Mouse (Mus musculus) forebrain, embryonic 11.5 days (tissue): ENCODE measurements around the gene Pds5b. TPM values are rescaled to one million over a fixed set of nuclear protein-coding genes. Genes with fewer than 3 reads are reported as not detected.
A peak's percentile ranks its signal among the peaks of the same experiment; 100 is the strongest.

Experiments
- ATAC-seq: fragments of 200-750 bp; cut with Nextera tagmentation; replicated peaks from 2 replicates; pipeline ENCODE4 v1.8.0; 2017; ENCODE audit warnings: moderate TSS enrichment; ENCODE audit not compliant: low FRiP score
- DNase-seq: peaks from one replicate; pipeline ENCODE4 v3.0.0-alpha.2; 2017; ENCODE audit warnings: low spot score
- H3K27ac ChIP-seq: fragments of 300-500 bp; sonication (generic); 2 replicates; pipeline ENCODE4 v1.5.1; 2014; ENCODE audit warnings: low read depth, low read length
- H3K27me3 ChIP-seq: fragments of 300-500 bp; sonication (generic); 2 replicates; pipeline ENCODE4 v1.6.1; 2014; ENCODE audit warnings: mild to moderate bottlenecking, low read length, mixed read lengths; ENCODE audit not compliant: control insufficient read depth, insufficient read depth
- H3K36me3 ChIP-seq: fragments of 300-500 bp; sonication (generic); 2 replicates; pipeline ENCODE4 v1.6.1; 2014; ENCODE audit warnings: mild to moderate bottlenecking, low read length, moderate library complexity, mixed read lengths; ENCODE audit not compliant: control insufficient read depth, insufficient read depth
- H3K4me1 ChIP-seq: fragments of 300-500 bp; sonication (generic); replicated peaks from 2 replicates; pipeline ENCODE4 v1.6.1; 2014; ENCODE audit warnings: low read length, mixed read lengths; ENCODE audit not compliant: control insufficient read depth, insufficient read depth
- H3K4me2 ChIP-seq: fragments of 300-500 bp; sonication (generic); 2 replicates; pipeline ENCODE4 v1.6.1; 2014; ENCODE audit warnings: low read depth, mild to moderate bottlenecking, low read length, moderate library complexity, mixed read lengths; ENCODE audit not compliant: severe bottlenecking
- H3K4me3 ChIP-seq: fragments of 300-500 bp; sonication (generic); 2 replicates; pipeline ENCODE4 v1.5.1; 2014; ENCODE audit warnings: low read depth, low read length
- H3K9ac ChIP-seq: fragments of 300-500 bp; sonication (generic); 2 replicates; pipeline ENCODE4 v1.6.1; 2014; ENCODE audit warnings: low read length
- H3K9me3 ChIP-seq: fragments of 300-500 bp; sonication (generic); 2 replicates; pipeline ENCODE4 v1.6.1; 2016; ENCODE audit warnings: low read length, mixed read lengths; ENCODE audit not compliant: control insufficient read depth
- WGBS: fragments of 180-500 bp; shearing (Covaris S2); extraction: QIAGEN DNeasy Blood & Tissue Kit; methylation state at CpG from one replicate; pipeline ENCODE4 v1.1.7; 2014; 5-methylcytosine and 5-hydroxymethylcytosine counted together
- polyA plus RNA-seq: library from polyadenylated mRNA; unstranded; fragments of >200 nt; fragmentation: Nextera tagmentation; extraction: Ambion mirVana; gene quantifications from 2 replicates; pipeline ENCODE4 v1.2.1, GENCODE M21; 2014

The Pds5b gene
- polyA plus RNA-seq, 1 experiment from 2014 or later = 50.4 TPM

- Histone ChIP-seq H3K4me3 (no peak overlapping the region), H3K4me2 (no peak overlapping the region), H3K27ac (no peak overlapping the region), H3K9ac (no peak overlapping the region), H3K27me3 (no peaks in the 10 kb centered on the region), H3K36me3 (no peaks in the 10 kb centered on the region), H3K9me3 (no peaks in the 10 kb centered on the region), H3K4me1 (no peaks in the 10 kb centered on the region)
- no peak for ATAC-seq
- WGBS = 76% methylated on average over 5 of the region's 5 CpGs
- DNase-seq = no peak
Measured at GRCm38 (mm10) chr5:150819520-150819919, 146.0 kb downstream of the Pds5b start.

- Histone ChIP-seq H3K36me3 (no peaks in the 10 kb centered on the region), H3K27me3 (no peaks in the 10 kb centered on the region), H3K4me1 (no peaks in the 10 kb centered on the region), H3K9ac (no peak overlapping the region), H3K4me2 (no peak overlapping the region), H3K27ac (no peak overlapping the region), H3K4me3 (no peak overlapping the region), H3K9me3 (no peaks in the 10 kb centered on the region)
- ATAC-seq (no peak), DNase-seq (no peak)
- WGBS = 93% methylated on average over 4 of the region's 4 CpGs
Measured at GRCm38 (mm10) chr5:150821152-150821551, 147.6 kb downstream of the Pds5b start.

- ATAC-seq (no peak), DNase-seq (no peak)
- Histone ChIP-seq H3K27ac (no peak overlapping the region), H3K4me1 (no peaks in the 10 kb centered on the region), H3K4me2 (no peak overlapping the region), H3K36me3 (no peaks in the 10 kb centered on the region), H3K9ac (no peak overlapping the region), H3K9me3 (no peaks in the 10 kb centered on the region), H3K4me3 (no peak overlapping the region), H3K27me3 (no peaks in the 10 kb centered on the region)
- 85% methylated on average over 6 of the region's 6 CpGs for WGBS
Measured at GRCm38 (mm10) chr5:150822781-150823180, 149.2 kb downstream of the Pds5b start.

GRCm38 (mm10) chr5:150823361-150823760 lies 149.8 kb downstream of the Pds5b start:
- H3K4me3 ChIP-seq = no peak overlapping the region
- H3K4me2 ChIP-seq = no peak overlapping the region
- H3K4me1 ChIP-seq = no peaks in the 10 kb centered on the region
- H3K9ac ChIP-seq = no peak overlapping the region
- no peaks in the 10 kb centered on the region for H3K36me3 ChIP-seq
- DNase-seq (no peak), ATAC-seq (no peak)
- H3K27ac ChIP-seq = no peak overlapping the region
- 91% methylated on average over 3 of the region's 3 CpGs for WGBS
- no peaks in the 10 kb centered on the region for H3K9me3 ChIP-seq
- no peaks in the 10 kb centered on the region for H3K27me3 ChIP-seq

GRCm38 (mm10) chr5:150829499-150829898 lies 156.0 kb downstream of the Pds5b start:
- Histone ChIP-seq H3K4me1 (no peaks in the 10 kb centered on the region), H3K9ac (no peak overlapping the region), H3K9me3 (no peaks in the 10 kb centered on the region), H3K4me3 (no peak overlapping the region), H3K4me2 (no peak overlapping the region), H3K27me3 (no peaks in the 10 kb centered on the region), H3K27ac (no peak overlapping the region), H3K36me3 (no peaks in the 10 kb centered on the region)
- no peak for DNase-seq
- ATAC-seq = no peak
- WGBS = 95% methylated on average over 5 of the region's 5 CpGs

- Histone ChIP-seq H3K36me3 (no peaks in the 10 kb centered on the region), H3K9ac (no peak overlapping the region), H3K4me1 (no peaks in the 10 kb centered on the region), H3K27ac (no peak overlapping the region), H3K4me2 (no peak overlapping the region), H3K9me3 (no peaks in the 10 kb centered on the region), H3K27me3 (no peaks in the 10 kb centered on the region), H3K4me3 (no peak overlapping the region)
- DNase-seq = no peak
- no peak for ATAC-seq
- 70% methylated on average over 9 of the region's 9 CpGs for WGBS
Measured at GRCm38 (mm10) chr5:150830718-150831117, 157.2 kb downstream of the Pds5b start.

GRCm38 (mm10) chr5:150836782-150837181 lies 163.2 kb downstream of the Pds5b start:
- no peak overlapping the region for H3K4me3 ChIP-seq
- no peak overlapping the region for H3K27ac ChIP-seq
- ATAC-seq (no peak), DNase-seq (no peak)
- H3K9me3 ChIP-seq = no peaks in the 10 kb centered on the region; the same call in 1 of the 2 replicates
- 93% methylated on average over 8 of the region's 8 CpGs for WGBS
- no peaks in the 10 kb centered on the region for H3K27me3 ChIP-seq
- no peak overlapping the region for H3K4me2 ChIP-seq
- H3K9ac ChIP-seq = no peak overlapping the region
- H3K4me1 ChIP-seq = no peaks in the 10 kb centered on the region
- no peaks in the 10 kb centered on the region for H3K36me3 ChIP-seq

- no peak overlapping the region for H3K4me2 ChIP-seq
- ATAC-seq = peak; percentile 84
- no peaks in the 10 kb centered on the region for H3K27me3 ChIP-seq
- 52% methylated on average over 11 of the region's 11 CpGs for WGBS
- H3K4me1 ChIP-seq = no peaks in the 10 kb centered on the region
- no peaks in the 10 kb centered on the region for H3K36me3 ChIP-seq
- peak; percentile 53 for DNase-seq
- no peak overlapping the region for H3K9ac ChIP-seq
- no peaks in the 10 kb centered on the region; the same call in 1 of the 2 replicates for H3K9me3 ChIP-seq
- H3K27ac ChIP-seq = no peak overlapping the region
- H3K4me3 ChIP-seq = no peak overlapping the region
Measured at GRCm38 (mm10) chr5:150839688-150840541, 166.4 kb downstream of the Pds5b start.

GRCm38 (mm10) chr5:150840596-150840995 lies 167.1 kb downstream of the Pds5b start:
- ATAC-seq (no peak), DNase-seq (no peak)
- no peaks in the 10 kb centered on the region for H3K4me1 ChIP-seq
- no peaks in the 10 kb centered on the region; the same call in 1 of the 2 replicates for H3K9me3 ChIP-seq
- no peak overlapping the region for H3K4me3 ChIP-seq
- 75% methylated on average over 11 of the region's 11 CpGs for WGBS
- no peaks in the 10 kb centered on the region for H3K27me3 ChIP-seq
- no peak overlapping the region for H3K4me2 ChIP-seq
- no peaks in the 10 kb centered on the region for H3K36me3 ChIP-seq
- 0 out of 2 replicates have a peak overlapping the region, but pooled peaks have one; percentile 12 for H3K27ac ChIP-seq
- H3K9ac ChIP-seq = no peak overlapping the region
